Mouse (Mus musculus) embryonic fibroblast, embryonic 13.5 days (primary cell): ENCODE results near the gene Col25a1.

ENCODE experiments used
- CTCF ChIP-seq: IDR thresholded peaks from 2 replicates; pipeline ENCODE4 v1.5.1; 2011; ENCODE audit warnings: mild to moderate bottlenecking, control low read depth, low read length, moderate library complexity, borderline replicate concordance; ENCODE audit not compliant: insufficient read depth
- POLR2A ChIP-seq: IDR thresholded peaks from 2 replicates; pipeline ENCODE4 v1.6.1; 2011; ENCODE audit warnings: low read depth, mild to moderate bottlenecking, control low read depth, low read length, moderate library complexity

- TF ChIP-seq POLR2A (no peak), CTCF (no peak)
Observed at GRCm38 (mm10) chr3:130378626-130379025, 247.3 kb downstream of the Col25a1 start.
